Mouse (Mus musculus): ENCODE measurements around the gene Vmn2r75. TPM values are rescaled to one million over a fixed set of nuclear protein-coding genes. Genes with fewer than 3 reads are reported as not detected.
"Not testable (repeated sequence)": the region's sequence is repeated elsewhere in the genome, so short reads cannot be mapped to it uniquely, and the experiment has no call there.

Gene Vmn2r75
- not detected in 2 replicates for polyA plus RNA-seq (2012; rRNA removed)

DNA sequence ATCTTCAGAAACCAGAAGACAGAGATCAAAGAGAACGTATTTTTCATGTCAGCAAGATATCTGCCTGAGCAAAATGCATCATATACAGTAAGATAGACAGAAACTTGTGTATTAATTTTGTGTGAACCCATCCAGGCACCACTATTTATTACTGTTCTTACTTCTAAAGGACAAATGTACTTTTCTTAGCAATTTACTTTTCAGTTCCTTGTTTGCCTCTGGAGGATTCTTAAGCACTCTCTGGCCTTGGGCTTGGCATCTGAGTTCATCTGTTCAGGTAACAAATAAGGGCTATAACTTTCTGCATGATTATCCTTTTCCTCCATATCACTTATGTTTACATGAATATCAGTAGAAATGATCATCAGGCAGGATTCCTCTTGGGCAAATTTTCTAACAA is at the start of gene Vmn2r75:
Vmn2r75 (minus strand) TSS at position 101 of the 400 bp plus-strand sequence.
- not testable (repeated sequence) for H3K27me3 ChIP-seq (ENCODE audit: control insufficient read depth, insufficient read depth, low read length); H3K4me3 ChIP-seq (ENCODE audit: low read depth, low read length); H3K27ac ChIP-seq (ENCODE audit: insufficient read depth, low read depth, low read length); H3K4me1 ChIP-seq (ENCODE audit: control insufficient read depth, insufficient read depth, insufficient read length, low read length); H3K36me3 ChIP-seq (ENCODE audit: control insufficient read depth, insufficient read depth, low read length)
- 30% methylated on average over 1 of the region's 1 CpGs for WGBS

GRCm38 (mm10) chr7:86211345-86211744 is 39.8 kb upstream of the Vmn2r75 start:
- H3K27ac ChIP-seq (ENCODE audit: insufficient read depth, low read depth, low read length): no peak overlapping the region
- no peaks in the 10 kb centered on the region for H3K27me3 ChIP-seq (ENCODE audit: control insufficient read depth, insufficient read depth, low read length)
- TF ChIP-seq POLR2A (IDR thresholded peaks at IDR 0.05; ENCODE audit: low read depth, low read length): no peak
- TF ChIP-seq CTCF (IDR thresholded peaks at IDR 0.05; ENCODE audit: extremely low read depth, insufficient read length, insufficient replicate concordance, low read depth, low read length): no peak
- no peak overlapping the region for H3K4me3 ChIP-seq (ENCODE audit: low read depth, low read length)
- H3K36me3 ChIP-seq (ENCODE audit: control insufficient read depth, insufficient read depth, low read length): no peaks in the 10 kb centered on the region
- H3K4me1 ChIP-seq (ENCODE audit: control insufficient read depth, insufficient read depth, insufficient read length, low read length): no peaks in the 10 kb centered on the region

Other genes starting within 250 kb of the Vmn2r75 start
- gene Vmn2r74, start 210.1 kb downstream of the Vmn2r75 start, polyA plus RNA-seq (2012; rRNA removed): not detected in 2 replicates
- not detected in 2 replicates for gene Vmn2r76, start 74.5 kb upstream of the Vmn2r75 start, polyA plus RNA-seq (2012; rRNA removed)
- gene Olfr310, start 105.4 kb upstream of the Vmn2r75 start, polyA plus RNA-seq (2012; rRNA removed): not detected in 2 replicates
- not detected in 2 replicates for gene Olfr309, start 141.9 kb upstream of the Vmn2r75 start, polyA plus RNA-seq (2012; rRNA removed)
- gene Olfr308, start 153.9 kb upstream of the Vmn2r75 start, polyA plus RNA-seq (2012; rRNA removed): not detected in 2 replicates
- gene Olfr307, start 165.8 kb upstream of the Vmn2r75 start, polyA plus RNA-seq (2012; rRNA removed): not detected in 2 replicates
- not detected in 2 replicates for gene Olfr305, start 195.2 kb upstream of the Vmn2r75 start, polyA plus RNA-seq (2012; rRNA removed)
- not detected in 2 replicates for gene Olfr304, start 214.9 kb upstream of the Vmn2r75 start, polyA plus RNA-seq (2012; rRNA removed)
- not detected in 2 replicates for gene Olfr303, start 226.0 kb upstream of the Vmn2r75 start, polyA plus RNA-seq (2012; rRNA removed)
- not detected in 2 replicates for gene Olfr301, start 232.1 kb upstream of the Vmn2r75 start, polyA plus RNA-seq (2012; rRNA removed)

Measured in small intestine, adult 2 months (tissue).